In genomic region chr6:56361348-56362127, GRCm38 (mm10) we compare ENCODE assay signal across 9 mouse cellular contexts.
DNase-seq lines count a peak whose midpoint lies in the region; ATAC-seq and TF ChIP-seq lines count a peak whose summit lies in the region.
"Had no signal": no experiment of that assay in that cellular context is flagged by ENCODE, and none has a peak within 500 bp of the region (broad histone marks: within the 10 kb centered on the region; RNA-seq: fewer than 3 reads in every experiment).

No protein-coding gene starts in this region.

- peak overlapping the region; percentile 77 for H3K9ac ChIP-seq in forebrain, embryonic 14.5 days (ENCODE audit: low read length)
- H3K9ac ChIP-seq in intestine, embryonic 16.5 days (ENCODE audit: low read depth, low read length): peak overlapping the region; percentile 48
- H3K9ac ChIP-seq in stomach, embryonic 14.5 days (replicated peaks; ENCODE audit: low read depth, low read length): no peak overlapping the region

- TF ChIP-seq CTCF in testis, adult 2 months (IDR thresholded peaks at IDR 0.05; ENCODE audit: control insufficient read depth, insufficient read depth, insufficient replicate concordance, low read depth, low read length): no peak

- no peaks in the 10 kb centered on the region for H3K36me3 ChIP-seq in testis, adult 2 months (ENCODE audit: control insufficient read depth, insufficient read depth, low read length)
- no peaks in the 10 kb centered on the region for H3K36me3 ChIP-seq in forebrain, embryonic 14.5 days (ENCODE audit: control insufficient read depth, insufficient read depth, low read length)
- no peaks in the 10 kb centered on the region for H3K36me3 ChIP-seq in intestine, embryonic 16.5 days (ENCODE audit: control insufficient read depth, insufficient read depth, low read length)
- H3K36me3 ChIP-seq in stomach, embryonic 14.5 days (ENCODE audit: control insufficient read depth, insufficient read depth, low read length): no peaks in the 10 kb centered on the region

- H3K27ac ChIP-seq in testis, adult 2 months (ENCODE audit: control insufficient read depth, insufficient read depth, low read depth, low read length): no peak overlapping the region
- H3K27ac ChIP-seq in forebrain, embryonic 14.5 days (ENCODE audit: low read depth, low read length): peak overlapping the region; percentile 27; the same call in 1 of the 2 replicates
- no peak overlapping the region for H3K27ac ChIP-seq in intestine, embryonic 16.5 days (ENCODE audit: low read length)
- peak overlapping the region; percentile 15; the same call in 1 of the 2 replicates for H3K27ac ChIP-seq in stomach, embryonic 14.5 days (ENCODE audit: low read length)
- H3K27ac ChIP-seq: macrophage had no signal

- DNase-seq in testis, postnatal 14 days (ENCODE audit: low spot score): no peak
- peak; percentile 31 for DNase-seq in forebrain, embryonic 14.5 days (ENCODE audit: low spot score)
- no peak for DNase-seq in right cerebral cortex, postnatal 25 days
- DNase-seq in yolk sac, embryonic 10.5 days (ENCODE audit: low spot score): no peak
- DNase-seq in kidney, postnatal 10 days: no peak

- no peaks in the 10 kb centered on the region for H3K27me3 ChIP-seq in testis, adult 2 months (ENCODE audit: control insufficient read depth, insufficient read depth, low read length)
- H3K27me3 ChIP-seq in forebrain, embryonic 14.5 days (replicated peaks; ENCODE audit: control insufficient read depth, insufficient read depth, low read length): no peaks in the 10 kb centered on the region
- 0 out of 2 replicates have a peak, but pooled peaks cover 5% of the 10 kb centered on the region for H3K27me3 ChIP-seq in intestine, embryonic 16.5 days (replicated peaks; ENCODE audit: control insufficient read depth, insufficient read depth, low read length)
- no peaks in the 10 kb centered on the region for H3K27me3 ChIP-seq in stomach, embryonic 14.5 days (ENCODE audit: control insufficient read depth, insufficient read depth, low read length)

- no peak for TF ChIP-seq POLR2A in testis, adult 2 months (IDR thresholded peaks at IDR 0.05; ENCODE audit: control insufficient read depth, low read depth, low read length)

- peak overlapping the region; percentile 16; the same call in 1 of the 2 replicates for H3K4me3 ChIP-seq in testis, adult 2 months (ENCODE audit: control insufficient read depth, low read depth, low read length)
- H3K4me3 ChIP-seq in forebrain, embryonic 14.5 days (ENCODE audit: low read depth, low read length): peak overlapping the region; percentile 49
- H3K4me3 ChIP-seq in intestine, embryonic 16.5 days (ENCODE audit: low read length): peak overlapping the region; percentile 39
- H3K4me3 ChIP-seq in stomach, embryonic 14.5 days (ENCODE audit: low read depth, low read length): peak overlapping the region; percentile 33

- peak overlapping the region; percentile 96 for H3K4me2 ChIP-seq in forebrain, embryonic 14.5 days (ENCODE audit: low read length)
- H3K4me2 ChIP-seq in intestine, embryonic 16.5 days (ENCODE audit: low read depth, low read length): peak overlapping the region; percentile 64
- peak overlapping the region; percentile 81 for H3K4me2 ChIP-seq in stomach, embryonic 14.5 days (replicated peaks; ENCODE audit: low read depth, low read length)

- H3K9me3 ChIP-seq in forebrain, embryonic 14.5 days (replicated peaks; ENCODE audit: control insufficient read depth, low read length): no peaks in the 10 kb centered on the region
- no peaks in the 10 kb centered on the region for H3K9me3 ChIP-seq in intestine, embryonic 16.5 days (ENCODE audit: control insufficient read depth, low read length)
- H3K9me3 ChIP-seq in stomach, embryonic 14.5 days (ENCODE audit: control insufficient read depth, low read depth, low read length): no peaks in the 10 kb centered on the region

- WGBS in forebrain, embryonic 14.5 days: under 1% methylated on average over 19 of the region's 19 CpGs
- WGBS in intestine, embryonic 16.5 days: 2% methylated on average over 19 of the region's 19 CpGs
- WGBS in stomach, embryonic 14.5 days: 3% methylated on average over 19 of the region's 19 CpGs

- peak; percentile 68 for ATAC-seq in forebrain, embryonic 14.5 days
- peak; percentile 67 for ATAC-seq in intestine, embryonic 16.5 days
- ATAC-seq in stomach, embryonic 14.5 days (ENCODE audit: insufficient number of reproducible peaks, insufficient read depth, low FRiP score, low read depth): no peak

- H3K4me1 ChIP-seq in testis, adult 2 months (ENCODE audit: control insufficient read depth, insufficient read depth, low read length): peaks cover 7% of the 10 kb centered on the region
- H3K4me1 ChIP-seq in forebrain, embryonic 14.5 days (ENCODE audit: control insufficient read depth, insufficient read depth, low read length): peaks cover 4% of the 10 kb centered on the region
- H3K4me1 ChIP-seq in intestine, embryonic 16.5 days (ENCODE audit: control insufficient read depth, insufficient read depth, low read length): peaks cover 8% of the 10 kb centered on the region; the same call in 1 of the 2 replicates
- peaks cover 7% of the 10 kb centered on the region; the same call in 1 of the 2 replicates for H3K4me1 ChIP-seq in stomach, embryonic 14.5 days (ENCODE audit: control insufficient read depth, insufficient read depth, low read length)

Comparison
In these comparisons a context has a peak if more than half of its experiments do, and no peak if none do; other contexts are left out.
1. H3K27ac ChIP-seq: peak in forebrain, embryonic 14.5 days (single experiment) and stomach, embryonic 14.5 days (single experiment); none in testis, adult 2 months (single experiment) and intestine, embryonic 16.5 days (single experiment).
2. Peak in every context shown above with its lines, with median percentiles within 50 percentile points of each other: H3K4me3 ChIP-seq and H3K4me2 ChIP-seq.